8 mouse cellular contexts compared by ENCODE assay signal in the genomic region with DNA sequence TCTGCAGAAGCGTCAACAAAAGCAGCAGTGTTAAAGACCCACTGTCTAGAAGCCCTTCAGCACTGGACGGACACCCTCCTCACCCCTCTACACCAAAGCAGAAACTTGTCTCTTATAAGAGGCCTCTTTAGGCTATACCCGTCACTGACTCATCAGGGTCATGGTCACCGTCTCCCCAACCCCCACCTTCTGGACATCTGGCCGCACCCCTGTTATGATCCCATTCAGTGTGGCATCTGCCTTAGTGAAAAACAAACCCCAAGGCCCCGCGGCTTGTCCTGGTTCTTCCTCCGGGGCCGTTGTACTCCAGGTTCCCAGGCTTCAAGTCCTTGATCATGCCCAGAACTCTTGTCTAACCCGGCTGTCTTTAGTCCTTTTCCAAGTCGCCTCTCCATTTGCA. TPM values are rescaled to one million over a fixed set of nuclear protein-coding genes. Genes with fewer than 3 reads are reported as not detected.
DNase-seq lines count a peak whose midpoint lies in the region; ATAC-seq and TF ChIP-seq lines count a peak whose summit lies in the region.

No protein-coding gene starts in this region.

- H3K9me3 ChIP-seq in liver, embryonic 12.5 days (replicated peaks), result no peaks in the 10 kb centered on the region

- peak overlapping the region; percentile 98 for H3K4me2 ChIP-seq in liver, embryonic 12.5 days

- no peaks in the 10 kb centered on the region for H3K36me3 ChIP-seq in heart, adult 2 months (ENCODE audit: control insufficient read depth, insufficient read depth, low read length)
- peaks cover 11% of the 10 kb centered on the region for H3K36me3 ChIP-seq in liver, embryonic 12.5 days

- no peak for TF ChIP-seq POLR2A in heart, adult 2 months (IDR thresholded peaks at IDR 0.05; ENCODE audit: insufficient read depth, low read depth, low read length)
- no peak for TF ChIP-seq POLR2A in embryonic fibroblast, embryonic 13.5 days (IDR thresholded peaks at IDR 0.05; ENCODE audit: low read depth, low read length)

- no peaks in the 10 kb centered on the region for H3K27me3 ChIP-seq in heart, adult 2 months (ENCODE audit: control insufficient read depth, insufficient read depth, low read length)
- no peaks in the 10 kb centered on the region for H3K27me3 ChIP-seq in liver, embryonic 12.5 days (replicated peaks)

- H3K9ac ChIP-seq in heart, adult 2 months (ENCODE audit: low read depth, low read length), result peak overlapping the region; percentile 71
- H3K9ac ChIP-seq in liver, embryonic 12.5 days, result peak overlapping the region; percentile 69

- no peak for TF ChIP-seq EP300 in heart, adult 2 months (IDR thresholded peaks at IDR 0.05; ENCODE audit: insufficient read depth, low read depth, low read length)

- 36% methylated on average over 11 of the region's 11 CpGs for WGBS in heart, adult 2 months
- 28% methylated on average over 11 of the region's 11 CpGs for WGBS in liver, embryonic 12.5 days (ENCODE audit: insufficient replicate concordance)

- H3K4me1 ChIP-seq in heart, adult 2 months (ENCODE audit: control insufficient read depth, insufficient read depth, low read length), result peaks cover 5% of the 10 kb centered on the region
- no peaks in the 10 kb centered on the region for H3K4me1 ChIP-seq in embryonic fibroblast, embryonic 13.5 days (ENCODE audit: control insufficient read depth, insufficient read depth, low read length)
- H3K4me1 ChIP-seq in liver, embryonic 12.5 days, result peaks cover 51% of the 10 kb centered on the region

- DNase-seq in heart, adult 2 months, result no peak
- no peak for DNase-seq in heart, adult 11 months
- DNase-seq in 3T3-L1 (ENCODE audit: low read depth, low spot score), result peak; percentile 22
- DNase-seq in thymus, postnatal 4 days, result no peak
- no peak for DNase-seq in left cerebral cortex, postnatal 25 days (ENCODE audit: low spot score in 2 of 2)

- TF ChIP-seq CTCF in heart, adult 2 months (IDR thresholded peaks at IDR 0.05), result no peak
- TF ChIP-seq CTCF in embryonic fibroblast, embryonic 13.5 days (IDR thresholded peaks at IDR 0.05; ENCODE audit: borderline replicate concordance, insufficient read depth, low read length), result no peak

- H3K4me3 ChIP-seq in heart, adult 2 months, result peak overlapping the region; percentile 97
- H3K4me3 ChIP-seq in embryonic fibroblast, embryonic 13.5 days (ENCODE audit: insufficient read depth, low read length), result peak overlapping the region; percentile 37
- peak overlapping the region; percentile 92 for H3K4me3 ChIP-seq in liver, embryonic 12.5 days

- 0 out of 2 replicates have a peak, but pooled peaks cover 1% of the 10 kb centered on the region for H3K79me2 ChIP-seq in heart, adult 2 months (replicated peaks; ENCODE audit: control insufficient read depth, insufficient read depth, low read length)

- intact Hi-C loops in heart, adult 2 months (cut with DNase I), result loop anchor here (2.0 to 5.0 kb wide), 3 partner anchors 117 to 193 kb away; partner anchors contain the start of gene Cnot6
- intact Hi-C loops in left cerebral cortex, postnatal 25 days (cut with DNase I), result loop anchor here (1.0 to 5.0 kb wide), 3 partner anchors 51 to 134 kb away; partner anchors contain the start of genes Cnot6 and Gfpt2

- no peak for ATAC-seq in liver, embryonic 12.5 days
- ATAC-seq in inflammation-experienced regulatory T-cells, adult 6 months, result no peak

- H3K27ac ChIP-seq in heart, adult 2 months, result peak overlapping the region; percentile 58
- H3K27ac ChIP-seq in embryonic fibroblast, embryonic 13.5 days (ENCODE audit: insufficient read depth, low read length), result no peak overlapping the region
- H3K27ac ChIP-seq in liver, embryonic 12.5 days, result peak overlapping the region; percentile 93

RNA-seq across cellular contexts. Expression of gene Mapk9, which starts 0.6 kb away (rescaled TPM):
- 10 to 100 TPM; 39.3 to 40.8 TPM for total RNA-seq in heart, adult 2 months (2021)
- 17.3 and 32.5 TPM in 2 replicates for polyA plus RNA-seq in heart, adult 2 months (2012; rRNA removed)
- polyA plus RNA-seq in embryonic fibroblast, embryonic 13.5 days (2011; ENCODE audit: insufficient read length, low read depth, missing spikeins), result 62.5 and 68.5 TPM in 2 replicates
- polyA plus RNA-seq in liver, embryonic 12.5 days (2016; fragmentation: Nextera tagmentation; extraction: Ambion mirVana), result 34.6 and 38.2 TPM in 2 replicates
- 10 to 100 TPM; 15.9 to 20.5 (median 17.6) TPM for polyA plus RNA-seq in inflammation-experienced regulatory T-cells, adult 6 months (2017; shearing (Covaris generic))
- 100 to 1,000 TPM; 212 to 231 TPM for total RNA-seq in left cerebral cortex, postnatal 25 days (2021)

RNA-seq across cellular contexts. Expression of gene Gfpt2, which starts 52.0 kb away (rescaled TPM):
- 10 to 100 TPM; 11.8 to 13.8 TPM for total RNA-seq in heart, adult 2 months (2021)
- polyA plus RNA-seq in heart, adult 2 months (2012; rRNA removed), result 14.0 and 26.9 TPM in 2 replicates
- 13.9 and 14.5 TPM in 2 replicates for polyA plus RNA-seq in embryonic fibroblast, embryonic 13.5 days (2011; ENCODE audit: insufficient read length, low read depth, missing spikeins)
- 3.2 and 3.3 TPM in 2 replicates for polyA plus RNA-seq in liver, embryonic 12.5 days (2016; fragmentation: Nextera tagmentation; extraction: Ambion mirVana)
- 1 to 10 TPM in 2 of 3 experiments, under 1 TPM in 1; 0.28 to 3.0 (median 1.3) TPM for polyA plus RNA-seq in inflammation-experienced regulatory T-cells, adult 6 months (2017; shearing (Covaris generic))
- 10 to 100 TPM in 1 of 2 experiments, 1 to 10 TPM in 1; 6.0 to 10.1 TPM for total RNA-seq in left cerebral cortex, postnatal 25 days (2021)

RNA-seq across cellular contexts. Expression of gene Rasgef1c, which starts 55.7 kb away (rescaled TPM):
- under 1 TPM; 0.42 to 0.57 TPM for total RNA-seq in heart, adult 2 months (2021)
- 0.53 and 0.67 TPM in 2 replicates for polyA plus RNA-seq in heart, adult 2 months (2012; rRNA removed)
- polyA plus RNA-seq in embryonic fibroblast, embryonic 13.5 days (2011; ENCODE audit: insufficient read length, low read depth, missing spikeins), result not detected in 2 replicates
- not detected in 2 replicates for polyA plus RNA-seq in liver, embryonic 12.5 days (2016; fragmentation: Nextera tagmentation; extraction: Ambion mirVana)
- under 1 TPM; 0.28 to 0.52 (median 0.45) TPM for polyA plus RNA-seq in inflammation-experienced regulatory T-cells, adult 6 months (2017; shearing (Covaris generic))
- 10 to 100 TPM; 36.6 to 46.4 TPM for total RNA-seq in left cerebral cortex, postnatal 25 days (2021)

Comparison
In these comparisons a context has a peak if more than half of its experiments do, and no peak if none do; other contexts are left out.
1. H3K4me3 ChIP-seq: peak in every context shown above with its lines; median percentile 97 in heart, adult 2 months; 92 in liver, embryonic 12.5 days; 37 in embryonic fibroblast, embryonic 13.5 days.